14 mouse cellular contexts compared by ENCODE assay signal in genomic region chr11:107041396-107041795, GRCm38 (mm10). TPM values are rescaled to one million over a fixed set of nuclear protein-coding genes. Genes with fewer than 3 reads are reported as not detected.
"Had no signal": no experiment of that assay in that cellular context is flagged by ENCODE, and none has a peak within 500 bp of the region (broad histone marks: within the 10 kb centered on the region; RNA-seq: fewer than 3 reads in every experiment).

No protein-coding gene starts in this region.

- DNase-seq: gastrocnemius, postnatal 14 days; gastrocnemius, postnatal 36 days; heart, adult 2 months; heart, postnatal 14 days; heart, postnatal 36 days; kidney, adult 11 months; kidney, adult 2 months; kidney, adult 9 months; kidney, postnatal 14 days; kidney, postnatal 36 days; layer of hippocampus, adult 9-11 months; layer of hippocampus, postnatal 36 days; left cerebral cortex, postnatal 4 days had no signal

RNA-seq across cellular contexts. Expression of gene 1810010H24Rik, which starts 15.9 kb away (rescaled TPM):
- total RNA-seq: hematopoietic stem cell, adult 5-6 weeks had no signal
